Mouse (Mus musculus) midbrain, embryonic 13.5 days (tissue): ENCODE results near the gene Gm42674. TPM values are rescaled to one million over a fixed set of nuclear protein-coding genes. Genes with fewer than 3 reads are reported as not detected.

ENCODE experiments used
- ATAC-seq: fragments of 200-750 bp; cut with Nextera tagmentation; 2 replicates; pipeline ENCODE4 v1.8.0; 2017; ENCODE audit warnings: mild to moderate bottlenecking, moderate TSS enrichment, moderate library complexity
- H3K27ac ChIP-seq: fragments of 300-500 bp; sonication (generic); 2 replicates; pipeline ENCODE4 v1.5.1; 2015; ENCODE audit warnings: inconsistent platforms, mild to moderate bottlenecking, moderate library complexity
- H3K27me3 ChIP-seq: fragments of 300-500 bp; sonication (generic); 2 replicates; pipeline ENCODE4 v1.6.1; 2015; ENCODE audit warnings: mild to moderate bottlenecking, inconsistent platforms
- H3K36me3 ChIP-seq: fragments of 300-500 bp; sonication (generic); 2 replicates; pipeline ENCODE4 v1.6.1; 2015; ENCODE audit warnings: mild to moderate bottlenecking, inconsistent platforms
- H3K4me1 ChIP-seq: fragments of 300-500 bp; sonication (generic); replicated peaks from 2 replicates; pipeline ENCODE4 v1.6.1; 2015; ENCODE audit warnings: inconsistent platforms
- H3K4me2 ChIP-seq: fragments of 300-500 bp; sonication (generic); replicated peaks from 2 replicates; pipeline ENCODE4 v1.6.1; 2015; ENCODE audit warnings: moderate library complexity, mild to moderate bottlenecking, inconsistent platforms
- H3K4me3 ChIP-seq: fragments of 300-500 bp; sonication (generic); replicated peaks from 2 replicates; pipeline ENCODE4 v1.5.1; 2015; ENCODE audit warnings: mild to moderate bottlenecking, inconsistent platforms
- H3K9ac ChIP-seq: fragments of 300-500 bp; sonication (generic); replicated peaks from 2 replicates; pipeline ENCODE4 v1.6.1; 2015; ENCODE audit warnings: mild to moderate bottlenecking, inconsistent platforms
- H3K9me3 ChIP-seq: fragments of 300-500 bp; sonication (generic); 2 replicates; pipeline ENCODE4 v1.6.1; 2016; ENCODE audit warnings: mild to moderate bottlenecking, inconsistent platforms
- WGBS: fragments of 180-500 bp; shearing (Covaris S2); methylation state at CpG from one replicate; pipeline ENCODE4 v1.1.7; 2015; 5-methylcytosine and 5-hydroxymethylcytosine counted together
- polyA plus RNA-seq: library from polyadenylated mRNA; unstranded; fragments of >200 nt; fragmentation: Nextera tagmentation; extraction: Ambion mirVana; gene quantifications from 2 replicates; pipeline ENCODE4 v1.2.1, GENCODE M21; 2015

Gene Gm42674
- polyA plus RNA-seq, 1 experiment from 2014 or later, result not detected

DNA sequence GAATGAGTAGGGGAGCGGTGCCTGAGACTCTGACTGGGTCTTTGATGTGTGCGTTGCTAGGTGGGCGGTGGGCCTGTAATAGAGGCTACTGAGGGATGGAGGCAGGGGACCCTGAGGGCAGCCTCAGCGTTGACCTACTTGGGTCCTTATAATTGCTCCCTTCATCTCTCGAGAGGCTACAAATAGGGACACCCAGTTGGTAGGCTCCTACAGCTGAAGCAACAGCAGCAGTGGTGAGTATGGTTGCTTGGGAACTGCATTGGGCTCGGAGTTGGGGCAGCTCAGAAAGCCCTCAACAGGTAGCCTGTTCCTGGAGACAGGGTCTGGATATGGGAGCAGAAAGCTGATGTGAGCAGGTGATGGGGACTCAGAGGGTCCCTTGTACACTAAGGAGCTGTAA lies 1.7 kb upstream of the Gm42674 start:
- Histone ChIP-seq H3K4me2 (no peak overlapping the region), H3K27ac (no peak overlapping the region), H3K9me3 (no peaks in the 10 kb centered on the region), H3K9ac (no peak overlapping the region), H3K4me3 (no peak overlapping the region), H3K36me3 (no peaks in the 10 kb centered on the region), H3K27me3 (no peaks in the 10 kb centered on the region), H3K4me1 (no peaks in the 10 kb centered on the region)
- ATAC-seq, result no peak
- WGBS, result 94% methylated on average over 6 of the region's 6 CpGs

GRCm38 (mm10) chr3:90600458-90601195 lies 1.1 kb upstream of the Gm42674 start:
- Histone ChIP-seq H3K4me2 (no peak overlapping the region), H3K4me1 (no peaks in the 10 kb centered on the region), H3K9me3 (no peaks in the 10 kb centered on the region), H3K27me3 (no peaks in the 10 kb centered on the region), H3K9ac (no peak overlapping the region), H3K36me3 (no peaks in the 10 kb centered on the region), H3K4me3 (no peak overlapping the region), H3K27ac (no peak overlapping the region)
- ATAC-seq, result no peak
- 82% methylated on average over 8 of the region's 8 CpGs for WGBS

- no peak for ATAC-seq
- 75% methylated on average over 3 of the region's 3 CpGs for WGBS
These were observed 1.9 kb downstream of the Gm42674 start, which contains the start of gene S100a4 for GRCm38 (mm10) chr3:90603623-90604022. TSS of gene S100a4 (plus strand) at chr3:90603771.

DNA sequence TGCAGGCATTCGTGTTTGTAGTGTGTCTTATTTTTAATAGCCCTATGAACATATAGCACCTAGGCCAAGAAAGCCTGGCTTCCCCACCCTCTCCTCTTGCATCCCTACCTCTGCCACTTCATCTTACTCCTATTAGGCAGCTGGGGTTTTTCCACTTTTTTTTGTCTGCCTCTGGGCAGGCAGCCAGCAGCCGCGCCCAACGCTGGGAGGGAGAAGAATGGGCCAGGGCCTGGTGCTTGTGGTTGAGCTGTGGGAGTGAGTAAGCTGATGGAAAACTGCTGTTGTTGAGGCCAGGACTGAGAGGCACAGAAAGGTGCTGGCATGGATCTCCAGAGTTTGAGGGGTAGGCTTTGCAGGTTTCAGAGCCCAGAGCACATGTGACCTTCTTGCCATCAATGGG lies 2.7 kb downstream of the Gm42674 start:
- Histone ChIP-seq H3K4me3 (no peak overlapping the region), H3K9ac (no peak overlapping the region), H3K36me3 (no peaks in the 10 kb centered on the region), H3K4me2 (no peak overlapping the region), H3K27me3 (no peaks in the 10 kb centered on the region), H3K4me1 (no peaks in the 10 kb centered on the region), H3K27ac (no peak overlapping the region), H3K9me3 (no peaks in the 10 kb centered on the region)
- peak; percentile 70 for ATAC-seq
- 64% methylated on average over 4 of the region's 4 CpGs for WGBS

More at GRCm38 (mm10) chr3:90603623-90604022, 1.9 kb downstream of the Gm42674 start, which contains the start of gene S100a4:
- Histone ChIP-seq H3K27ac (no peak within 1 kb of the TSS), H3K4me3 (no peak within 1 kb of the TSS), H3K4me2 (no peak within 1 kb of the TSS), H3K27me3 (no peaks in the 10 kb centered on the region), H3K4me1 (no peaks in the 10 kb centered on the region), H3K9ac (no peak within 1 kb of the TSS), H3K9me3 (no peaks in the 10 kb centered on the region), H3K36me3 (no peaks in the 10 kb centered on the region)

DNA sequence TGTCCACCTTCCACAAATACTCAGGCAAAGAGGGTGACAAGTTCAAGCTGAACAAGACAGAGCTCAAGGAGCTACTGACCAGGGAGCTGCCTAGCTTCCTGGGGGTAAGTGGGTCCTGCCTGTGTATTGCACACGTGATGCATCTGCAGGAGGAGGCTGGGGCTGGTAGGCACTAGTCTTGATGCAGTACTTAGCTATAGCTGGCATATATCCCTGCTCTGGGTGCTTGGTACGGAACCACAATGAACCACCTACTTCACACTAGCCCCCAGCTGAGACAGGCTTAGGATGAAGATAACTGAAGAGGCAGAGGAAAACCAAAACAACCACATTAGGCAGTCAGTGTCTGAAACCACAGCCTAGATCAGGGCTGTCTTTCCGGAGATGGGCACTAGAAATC lies 3.3 kb downstream of the Gm42674 start:
- H3K27ac ChIP-seq, result no peak overlapping the region
- H3K36me3 ChIP-seq, result no peaks in the 10 kb centered on the region
- H3K4me2 ChIP-seq, result no peak overlapping the region
- H3K27me3 ChIP-seq, result no peaks in the 10 kb centered on the region
- H3K4me1 ChIP-seq, result no peaks in the 10 kb centered on the region
- H3K4me3 ChIP-seq, result no peak overlapping the region
- 0 out of 2 replicates have a peak, but pooled peaks have one; percentile 13 for ATAC-seq
- no peak overlapping the region for H3K9ac ChIP-seq
- 87% methylated on average over 3 of the region's 3 CpGs for WGBS
- no peaks in the 10 kb centered on the region for H3K9me3 ChIP-seq

- 95% methylated on average over 2 of the region's 2 CpGs for WGBS
- Histone ChIP-seq H3K4me1 (no peaks in the 10 kb centered on the region), H3K4me3 (no peak overlapping the region), H3K9ac (no peak overlapping the region), H3K36me3 (no peaks in the 10 kb centered on the region), H3K27ac (no peak overlapping the region), H3K27me3 (no peaks in the 10 kb centered on the region), H3K4me2 (no peak overlapping the region), H3K9me3 (no peaks in the 10 kb centered on the region)
- ATAC-seq, result no peak
These were observed 4.0 kb downstream of the Gm42674 start for GRCm38 (mm10) chr3:90605736-90606135.

DNA sequence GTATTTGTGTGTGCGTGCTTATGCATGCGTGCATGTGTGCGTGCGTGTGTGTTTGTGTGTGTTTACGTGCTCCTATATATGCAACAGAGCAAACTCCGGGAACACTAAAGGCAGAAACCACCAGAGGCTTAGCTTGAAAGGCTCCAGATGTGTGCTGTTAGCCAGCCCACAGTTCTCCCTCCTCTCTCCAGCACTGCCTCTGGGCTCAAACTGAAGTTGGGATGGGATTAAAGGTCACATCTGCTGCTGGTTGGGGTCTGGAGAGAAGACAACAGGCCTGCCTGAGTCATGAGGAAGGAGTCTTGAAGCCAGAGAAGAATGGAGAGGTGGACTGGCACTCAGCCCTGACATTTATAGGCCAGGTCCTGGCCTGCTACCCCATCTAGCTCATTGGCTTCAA lies 4.5 kb downstream of the Gm42674 start:
- WGBS, result 96% methylated on average over 6 of the region's 6 CpGs
- H3K36me3 ChIP-seq, result no peaks in the 10 kb centered on the region
- no peak overlapping the region for H3K9ac ChIP-seq
- no peaks in the 10 kb centered on the region for H3K27me3 ChIP-seq
- H3K4me1 ChIP-seq, result no peaks in the 10 kb centered on the region
- H3K4me3 ChIP-seq, result no peak overlapping the region
- no peak overlapping the region for H3K4me2 ChIP-seq
- no peaks in the 10 kb centered on the region for H3K9me3 ChIP-seq
- no peak for ATAC-seq
- no peak overlapping the region for H3K27ac ChIP-seq

DNA sequence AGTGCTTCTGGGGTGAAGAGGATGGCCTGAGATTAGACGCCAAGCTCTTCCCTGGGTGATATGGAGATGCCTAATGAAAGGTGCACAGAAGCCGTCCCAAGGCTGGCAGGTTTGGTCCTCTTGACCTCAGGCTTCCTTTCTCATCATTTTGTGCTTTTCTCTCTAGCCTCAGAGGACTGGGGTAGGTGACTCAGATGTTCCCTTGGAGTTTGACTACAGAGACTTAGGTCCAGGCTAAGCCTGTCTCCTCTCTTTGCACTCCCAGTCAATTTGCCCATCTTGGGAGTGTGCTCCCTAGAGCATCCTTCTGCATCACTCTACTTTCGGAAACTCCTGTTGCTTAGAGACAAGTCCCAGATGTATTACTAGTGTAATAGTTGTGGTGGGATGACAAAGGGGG lies 5.7 kb downstream of the Gm42674 start:
- 92% methylated on average over 3 of the region's 3 CpGs for WGBS
- no peak overlapping the region for H3K4me3 ChIP-seq
- ATAC-seq, result no peak
- H3K4me1 ChIP-seq, result no peaks in the 10 kb centered on the region
- no peak overlapping the region for H3K9ac ChIP-seq
- no peak overlapping the region for H3K4me2 ChIP-seq
- H3K36me3 ChIP-seq, result no peaks in the 10 kb centered on the region
- no peak overlapping the region for H3K27ac ChIP-seq
- H3K9me3 ChIP-seq, result no peaks in the 10 kb centered on the region
- H3K27me3 ChIP-seq, result no peaks in the 10 kb centered on the region

- H3K9ac ChIP-seq, result no peak within 1 kb of the TSS
- WGBS, result 62% methylated on average over 3 of the region's 3 CpGs
- H3K4me3 ChIP-seq, result no peak within 1 kb of the TSS
- no peaks in the 10 kb centered on the region for H3K36me3 ChIP-seq
- no peak for ATAC-seq
- no peaks in the 10 kb centered on the region for H3K9me3 ChIP-seq
- H3K4me1 ChIP-seq, result peaks cover 6% of the 10 kb centered on the region
- H3K4me2 ChIP-seq, result no peak within 1 kb of the TSS
- H3K27me3 ChIP-seq, result no peaks in the 10 kb centered on the region
- no peak within 1 kb of the TSS for H3K27ac ChIP-seq
These were observed 6.5 kb downstream of the Gm42674 start, which contains the start of gene S100a5 for GRCm38 (mm10) chr3:90608223-90608622. TSS of gene S100a5 (plus strand) at chr3:90608523.

DNA sequence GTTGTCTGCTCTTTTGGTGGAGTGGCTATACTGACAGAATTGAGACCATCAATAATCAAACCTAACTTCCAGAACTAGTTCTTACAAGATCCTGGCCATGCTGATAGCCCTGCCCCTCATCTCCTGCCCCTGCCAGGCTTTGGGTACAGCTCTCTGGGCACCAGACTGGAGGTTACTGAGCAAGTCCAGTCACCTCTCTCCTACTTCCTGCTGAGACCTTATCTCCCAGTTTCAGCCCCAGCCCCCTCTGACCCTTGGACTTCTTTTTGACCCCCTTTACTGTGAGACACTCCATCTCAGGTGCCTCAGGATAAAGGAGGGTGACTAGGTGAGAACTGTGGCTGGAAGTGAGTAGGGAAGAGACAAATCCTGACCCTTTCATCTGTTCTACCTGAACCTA lies 7.4 kb downstream of the Gm42674 start:
- no peak for ATAC-seq
- H3K4me1 ChIP-seq, result peaks cover 7% of the 10 kb centered on the region
- no peaks in the 10 kb centered on the region for H3K9me3 ChIP-seq
- no peak overlapping the region for H3K4me3 ChIP-seq
- no peak overlapping the region for H3K9ac ChIP-seq
- H3K27me3 ChIP-seq, result peaks cover 4% of the 10 kb centered on the region
- no peaks in the 10 kb centered on the region for H3K36me3 ChIP-seq
- H3K4me2 ChIP-seq, result no peak overlapping the region
- no peak overlapping the region for H3K27ac ChIP-seq

DNA sequence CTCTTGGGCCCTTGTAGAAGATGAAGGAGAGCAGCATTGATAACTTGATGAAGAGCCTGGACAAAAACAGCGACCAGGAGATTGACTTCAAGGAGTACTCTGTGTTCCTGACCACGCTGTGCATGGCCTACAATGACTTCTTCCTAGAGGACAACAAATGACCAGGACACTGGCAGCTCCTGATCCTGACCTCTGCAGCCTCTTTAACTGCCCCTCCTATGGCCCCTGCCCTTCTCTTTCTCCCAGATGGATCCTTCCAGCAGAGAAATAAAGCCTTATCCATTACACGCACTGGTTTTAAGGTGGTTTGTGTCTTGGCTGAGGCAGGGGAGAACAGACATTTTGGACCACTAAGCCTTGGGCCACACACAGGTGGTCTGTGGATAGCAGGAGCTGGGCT lies 9.8 kb downstream of the Gm42674 start:
- Histone ChIP-seq H3K27ac (no peak overlapping the region), H3K27me3 (peaks cover 10% of the 10 kb centered on the region), H3K9ac (no peak overlapping the region), H3K9me3 (no peaks in the 10 kb centered on the region), H3K4me3 (no peak overlapping the region), H3K4me1 (peaks cover 7% of the 10 kb centered on the region), H3K36me3 (no peaks in the 10 kb centered on the region), H3K4me2 (no peak overlapping the region)
- 83% methylated on average over 3 of the region's 3 CpGs for WGBS
- ATAC-seq, result no peak

DNA sequence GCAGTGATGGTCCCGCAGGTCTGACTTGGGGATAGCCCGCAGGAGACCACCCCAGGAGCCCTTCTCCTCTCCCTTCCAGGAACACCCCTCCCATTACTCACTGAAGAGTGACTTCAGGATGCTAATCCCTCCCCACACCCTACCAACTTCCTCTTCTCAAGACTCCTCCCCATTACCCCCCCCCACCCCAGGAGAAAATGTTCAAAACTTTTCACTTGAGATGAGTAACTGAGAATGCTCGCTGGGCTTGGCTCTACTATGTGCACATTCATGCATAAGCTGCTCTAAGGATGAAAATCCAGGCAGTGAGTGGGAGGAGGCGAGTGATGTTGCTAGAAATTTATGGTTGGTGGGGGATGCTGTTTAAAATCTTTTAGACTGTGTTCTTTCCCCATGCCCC lies 10.4 kb downstream of the Gm42674 start:
- Histone ChIP-seq H3K4me2 (no peak overlapping the region), H3K9me3 (no peaks in the 10 kb centered on the region), H3K4me3 (no peak overlapping the region), H3K9ac (no peak overlapping the region), H3K27ac (no peak overlapping the region), H3K27me3 (peaks cover 10% of the 10 kb centered on the region), H3K36me3 (no peaks in the 10 kb centered on the region), H3K4me1 (peaks cover 7% of the 10 kb centered on the region)
- ATAC-seq, result no peak
- 57% methylated on average over 4 of the region's 4 CpGs for WGBS
